Mouse (Mus musculus) monocyte, adult 5-6 weeks (primary cell): Measurements from ENCODE around the gene Zfp667. TPM values are rescaled to one million over a fixed set of nuclear protein-coding genes. Genes with fewer than 3 reads are reported as not detected.
"Not testable (repeated sequence)": the region's sequence is repeated elsewhere in the genome, so short reads cannot be mapped to it uniquely, and the experiment has no call there.

Experiments used
- ATAC-seq: fragments of 153-309, 156-312 bp; replicated peaks from 2 replicates; pipeline ENCODE4 v1.8.0; 2017; ENCODE audit warnings: mild to moderate bottlenecking; ENCODE audit not compliant: low TSS enrichment, insufficient number of reproducible peaks, severe bottlenecking, poor library complexity, low FRiP score
- total RNA-seq: library from RNA; stranded (forward); fragments of 200-1000, 200-491, 200-594 nt; gene quantifications from 3 replicates; pipeline ENCODE4 v1.2.3, GENCODE M21; 2017

Zfp667 gene
- total RNA-seq, 1 experiment from 2014 or later: 1.3 TPM

- ATAC-seq: no peak
These were observed 647 bp downstream of the Zfp667 start for GRCm38 (mm10) chr7:6286921-6287531.

- ATAC-seq: not testable (repeated sequence)
These were observed 4.7 kb downstream of the Zfp667 start for GRCm38 (mm10) chr7:6291121-6291520.

GRCm38 (mm10) chr7:6300796-6301195 is 14.4 kb downstream of the Zfp667 start:
- not testable (repeated sequence) for ATAC-seq

DNA sequence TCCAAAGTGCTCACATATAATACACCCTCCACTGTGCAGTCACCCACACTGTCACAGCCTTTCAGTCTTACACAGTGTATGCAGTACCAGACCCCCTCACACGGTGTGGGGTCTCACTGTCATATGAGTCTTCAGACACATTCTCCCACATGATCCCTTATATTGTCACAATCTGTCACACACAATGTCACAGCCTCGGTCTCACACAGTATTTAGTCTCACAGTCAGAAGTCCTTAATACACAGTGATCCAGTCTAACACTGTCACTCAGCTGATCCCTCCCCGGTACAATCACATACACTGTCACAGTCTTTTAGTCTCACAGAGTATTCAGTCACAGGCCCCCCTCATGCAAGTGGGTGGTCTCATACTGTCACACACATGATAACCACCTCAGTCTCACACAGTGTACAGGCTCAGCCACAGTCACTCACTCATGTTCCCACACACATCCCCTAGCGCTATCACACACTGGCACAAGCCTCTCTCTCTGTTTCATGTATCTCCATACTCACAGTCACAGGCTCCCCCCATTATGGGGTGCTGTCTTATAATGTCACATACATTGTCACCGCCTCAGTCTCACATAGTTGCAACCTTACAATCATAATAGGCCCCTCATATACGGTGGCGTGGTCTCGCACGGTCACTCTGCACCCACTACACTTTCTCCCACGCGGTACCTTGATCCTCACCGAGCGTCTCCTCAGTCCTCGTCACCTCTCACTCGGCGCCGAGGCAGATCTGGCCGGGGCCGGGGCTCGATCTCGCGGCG is 44.3 kb downstream of the Zfp667 start:
- peak; percentile 23 for ATAC-seq

GRCm38 (mm10) chr7:6331233-6331956 is 45.0 kb downstream of the Zfp667 start, which contains the start of gene Zfp583:
Zfp583 (minus strand) TSS chr7:6331285.
- ATAC-seq: peak; percentile 80

GRCm38 (mm10) chr7:6339865-6340264 is 53.5 kb downstream of the Zfp667 start:
- ATAC-seq: no peak

GRCm38 (mm10) chr7:6343501-6344071 is 57.2 kb downstream of the Zfp667 start, which contains the start of gene Gm3854:
Gm3854 (plus strand) TSS chr7:6343759.
- no peak for ATAC-seq

DNA sequence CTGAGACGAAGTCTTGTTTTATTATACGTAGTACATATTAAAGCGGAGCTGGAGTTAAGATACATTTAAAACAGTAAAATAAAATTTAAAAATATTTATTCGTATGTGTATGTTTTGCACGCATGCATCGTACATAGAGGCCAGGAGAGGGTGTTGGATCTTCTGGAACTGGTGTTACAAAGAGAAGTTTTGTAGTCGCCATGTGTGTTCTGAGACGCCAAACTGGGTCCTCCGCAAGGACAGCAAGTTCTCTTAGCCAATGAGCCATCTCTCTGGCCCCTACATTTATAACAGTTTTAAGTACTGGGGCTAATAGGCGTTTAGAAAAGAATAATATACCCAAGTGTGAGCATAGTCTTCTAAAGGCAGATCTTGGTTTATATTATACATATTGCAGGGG is 57.7 kb downstream of the Zfp667 start:
- no peak for ATAC-seq

Other genes starting within 250 kb of the Zfp667 start
- gene Nlrp4c, start 241.4 kb upstream of the Zfp667 start, total RNA-seq: not detected in 3 replicates
- 33.9 to 36.8 TPM (median 34.7 TPM) in 3 replicates for gene Zfp787, start 130.6 kb upstream of the Zfp667 start, total RNA-seq
- gene Zfp444, start 114.4 kb upstream of the Zfp667 start, total RNA-seq: 12.1 to 33.4 TPM (median 16.7 TPM) in 3 replicates
- gene Galp, start 89.5 kb upstream of the Zfp667 start, total RNA-seq: not detected in 3 replicates
- gene Zscan5b, start 64.3 kb upstream of the Zfp667 start, total RNA-seq: not detected in 3 replicates
- gene Epp13, start 33.9 kb upstream of the Zfp667 start, total RNA-seq: not detected in 3 replicates
- 1.3 to 1.9 TPM in 2 of 3 replicates, not detected in the other for gene Zfp583, start 44.7 kb downstream of the Zfp667 start, total RNA-seq
- 0.19 TPM in 1 of 3 replicates, not detected in the others for gene Gm3854, start 57.2 kb downstream of the Zfp667 start, total RNA-seq
- gene Zfp78, start 76.7 kb downstream of the Zfp667 start, total RNA-seq: 1.6 to 5.6 TPM (median 2.9 TPM) in 3 replicates
- 1.6 to 3.7 TPM (median 2.9 TPM) in 3 replicates for gene Zfp28, start 96.7 kb downstream of the Zfp667 start, total RNA-seq
- gene Smim17, start 112.1 kb downstream of the Zfp667 start, total RNA-seq: not detected in 3 replicates
- gene Gm20715, start 123.7 kb downstream of the Zfp667 start, total RNA-seq: not detected in 3 replicates
- gene Olfr1344, start 152.1 kb downstream of the Zfp667 start, total RNA-seq: not detected in 3 replicates
- not detected in 3 replicates for gene Olfr1336, start 169.6 kb downstream of the Zfp667 start, total RNA-seq
- gene Olfr1346, start 180.5 kb downstream of the Zfp667 start, total RNA-seq: not detected in 3 replicates
- gene Olfr5, start 200.4 kb downstream of the Zfp667 start, total RNA-seq: not detected in 3 replicates
- not detected in 3 replicates for gene Olfr1347, start 213.2 kb downstream of the Zfp667 start, total RNA-seq
- not detected in 3 replicates for gene Olfr1348, start 222.2 kb downstream of the Zfp667 start, total RNA-seq
- gene Olfr1349, start 236.4 kb downstream of the Zfp667 start, total RNA-seq: not detected in 3 replicates